Mouse (Mus musculus) intestine, postnatal 0 days (tissue): ENCODE measurements around the gene Kcnj11. TPM values are rescaled to one million over a fixed set of nuclear protein-coding genes. Genes with fewer than 3 reads are reported as not detected.
A peak's percentile ranks its signal among the peaks of the same experiment; 100 is the strongest.

ENCODE experiments used
- ATAC-seq: fragments of 200-750 bp; cut with Nextera tagmentation; 2 replicates; pipeline ENCODE4 v1.8.0; 2017; ENCODE audit warnings: mild to moderate bottlenecking, moderate TSS enrichment, moderate library complexity
- H3K27ac ChIP-seq: fragments of 300-500 bp; sonication (generic); 2 replicates; pipeline ENCODE4 v1.5.1; 2014; ENCODE audit warnings: mild to moderate bottlenecking, low read depth, low read length, moderate library complexity
- H3K27me3 ChIP-seq: fragments of 300-500 bp; sonication (generic); replicated peaks from 2 replicates; pipeline ENCODE4 v1.6.1; 2014; ENCODE audit warnings: low read length, mixed read lengths; ENCODE audit not compliant: control insufficient read depth, insufficient read depth
- H3K36me3 ChIP-seq: fragments of 300-500 bp; sonication (generic); 2 replicates; pipeline ENCODE4 v1.6.1; 2014; ENCODE audit warnings: mild to moderate bottlenecking, moderate library complexity; ENCODE audit not compliant: control insufficient read depth, insufficient read depth
- H3K4me1 ChIP-seq: fragments of 300-500 bp; sonication (generic); replicated peaks from 2 replicates; pipeline ENCODE4 v1.6.1; 2014; ENCODE audit warnings: antibody characterized with exemption, low read length, mixed read lengths; ENCODE audit not compliant: control insufficient read depth, insufficient read depth
- H3K4me2 ChIP-seq: fragments of 300-500 bp; sonication (generic); replicated peaks from 2 replicates; pipeline ENCODE4 v1.6.1; 2014; ENCODE audit warnings: low read depth, mild to moderate bottlenecking, moderate library complexity
- H3K4me3 ChIP-seq: fragments of 300-500 bp; sonication (generic); 2 replicates; pipeline ENCODE4 v1.5.1; 2014; ENCODE audit warnings: low read depth, low read length
- H3K9ac ChIP-seq: fragments of 300-500 bp; sonication (generic); 2 replicates; pipeline ENCODE4 v1.6.1; 2014; ENCODE audit warnings: mild to moderate bottlenecking, low read depth, low read length
- H3K9me3 ChIP-seq: fragments of 300-500 bp; sonication (generic); 2 replicates; pipeline ENCODE4 v1.6.1; 2016; ENCODE audit warnings: mixed run types; ENCODE audit not compliant: control insufficient read depth
- CTCF ChIP-seq: sonication (generic); IDR thresholded peaks from 2 replicates; pipeline ENCODE4 v1.5.1; 2016; ENCODE audit warnings: low read depth, mild to moderate bottlenecking, control low read depth, antibody characterized with exemption, moderate library complexity
- WGBS: fragments of 180-500 bp; shearing (Covaris S2); extraction: QIAGEN DNeasy Blood & Tissue Kit; methylation state at CpG from one replicate; pipeline ENCODE4 v1.1.7; 2014; 5-methylcytosine and 5-hydroxymethylcytosine counted together
- polyA plus RNA-seq: library from polyadenylated mRNA; unstranded; fragments of >200 nt; fragmentation: Nextera tagmentation; extraction: Ambion mirVana; gene quantifications from 2 replicates; pipeline ENCODE4 v1.2.1, GENCODE M21; 2015

Kcnj11 gene
- polyA plus RNA-seq, 1 experiment from 2014 or later: 0.21 TPM

GRCm38 (mm10) chr7:46125340-46125739 lies 24.8 kb upstream of the Kcnj11 start:
- no peak overlapping the region for H3K4me3 ChIP-seq
- no peak for ATAC-seq
- no peaks in the 10 kb centered on the region for H3K9me3 ChIP-seq
- no peak overlapping the region for H3K9ac ChIP-seq
- no peak overlapping the region for H3K4me2 ChIP-seq
- no peaks in the 10 kb centered on the region for H3K27me3 ChIP-seq
- TF ChIP-seq CTCF: no peak
- WGBS: 85% methylated on average over 11 of the region's 11 CpGs
- no peaks in the 10 kb centered on the region for H3K4me1 ChIP-seq
- no peaks in the 10 kb centered on the region for H3K36me3 ChIP-seq
- H3K27ac ChIP-seq: no peak overlapping the region

- H3K27ac ChIP-seq: no peak overlapping the region
- WGBS: 74% methylated on average over 6 of the region's 6 CpGs
These were observed 23.9 kb upstream of the Kcnj11 start for GRCm38 (mm10) chr7:46124460-46124859.

GRCm38 (mm10) chr7:46122964-46123363 lies 22.4 kb upstream of the Kcnj11 start:
- ATAC-seq: peak; percentile 70
- no peaks in the 10 kb centered on the region for H3K9me3 ChIP-seq
- no peak overlapping the region for H3K4me3 ChIP-seq
- no peaks in the 10 kb centered on the region for H3K4me1 ChIP-seq
- no peaks in the 10 kb centered on the region for H3K36me3 ChIP-seq
- H3K4me2 ChIP-seq: no peak overlapping the region
- H3K9ac ChIP-seq: no peak overlapping the region
- no peaks in the 10 kb centered on the region for H3K27me3 ChIP-seq
- 7% methylated on average over 4 of the region's 4 CpGs for WGBS
- H3K27ac ChIP-seq: no peak overlapping the region
- TF ChIP-seq CTCF: no peak

More at GRCm38 (mm10) chr7:46124460-46124859, 23.9 kb upstream of the Kcnj11 start:
- Histone ChIP-seq H3K4me1 (no peaks in the 10 kb centered on the region), H3K9me3 (no peaks in the 10 kb centered on the region), H3K4me2 (no peak overlapping the region), H3K27me3 (no peaks in the 10 kb centered on the region), H3K36me3 (no peaks in the 10 kb centered on the region), H3K9ac (no peak overlapping the region), H3K4me3 (no peak overlapping the region)
- no peak for TF ChIP-seq CTCF
- ATAC-seq: no peak

- TF ChIP-seq CTCF: no peak
- no peak overlapping the region for H3K27ac ChIP-seq
- no peaks in the 10 kb centered on the region for H3K36me3 ChIP-seq
- no peaks in the 10 kb centered on the region for H3K4me1 ChIP-seq
- no peak for ATAC-seq
- H3K9me3 ChIP-seq: no peaks in the 10 kb centered on the region
- no peaks in the 10 kb centered on the region for H3K27me3 ChIP-seq
- no peak overlapping the region for H3K9ac ChIP-seq
- 95% methylated on average over 16 of the region's 16 CpGs for WGBS
- H3K4me3 ChIP-seq: no peak overlapping the region
- H3K4me2 ChIP-seq: no peak overlapping the region
These were observed 16.5 kb upstream of the Kcnj11 start for GRCm38 (mm10) chr7:46117035-46117434.

GRCm38 (mm10) chr7:46116118-46116581 lies 15.6 kb upstream of the Kcnj11 start:
- Histone ChIP-seq H3K9me3 (no peaks in the 10 kb centered on the region), H3K27me3 (no peaks in the 10 kb centered on the region)
- no peak for ATAC-seq

GRCm38 (mm10) chr7:46113435-46113834 lies 12.9 kb upstream of the Kcnj11 start:
- Histone ChIP-seq H3K36me3 (no peaks in the 10 kb centered on the region), H3K27me3 (no peaks in the 10 kb centered on the region), H3K27ac (no peak overlapping the region), H3K9me3 (no peaks in the 10 kb centered on the region), H3K4me3 (no peak overlapping the region), H3K4me1 (no peaks in the 10 kb centered on the region), H3K9ac (no peak overlapping the region), H3K4me2 (no peak overlapping the region)
- 37% methylated on average over 3 of the region's 3 CpGs for WGBS
- no peak for TF ChIP-seq CTCF
- peak; percentile 55 for ATAC-seq

More at GRCm38 (mm10) chr7:46116118-46116581, 15.6 kb upstream of the Kcnj11 start:
- Histone ChIP-seq H3K4me2 (no peak overlapping the region), H3K4me1 (no peaks in the 10 kb centered on the region), H3K27ac (no peak overlapping the region), H3K9ac (no peak overlapping the region), H3K36me3 (no peaks in the 10 kb centered on the region), H3K4me3 (no peak overlapping the region)
- no peak for TF ChIP-seq CTCF
- 54% methylated on average over 10 of the region's 10 CpGs for WGBS

GRCm38 (mm10) chr7:46111938-46112337 lies 11.4 kb upstream of the Kcnj11 start:
- no peak for ATAC-seq
- TF ChIP-seq CTCF: no peak
- Histone ChIP-seq H3K4me2 (no peak overlapping the region), H3K36me3 (no peaks in the 10 kb centered on the region), H3K9ac (no peak overlapping the region; the same call in 1 of the 2 replicates), H3K4me3 (no peak overlapping the region), H3K27me3 (no peaks in the 10 kb centered on the region), H3K9me3 (no peaks in the 10 kb centered on the region), H3K4me1 (no peaks in the 10 kb centered on the region), H3K27ac (no peak overlapping the region)
- WGBS: 80% methylated on average over 6 of the region's 6 CpGs
